Mouse (Mus musculus): Measurements from ENCODE around the gene Slc22a17. TPM values are rescaled to one million over a fixed set of nuclear protein-coding genes. Genes with fewer than 3 reads are reported as not detected.
A peak's percentile ranks its signal among the peaks of the same experiment; 100 is the strongest.
"Not testable (repeated sequence)": the region's sequence is repeated elsewhere in the genome, so short reads cannot be mapped to it uniquely, and the experiment has no call there.

Gene Slc22a17
- 10 to 100 TPM; 28.0 to 37.6 TPM for total RNA-seq (2021)
- long read RNA-seq, experiment 1, transcript Slc22a17-210 (10 exons, 2,340 nt): major isoform, 7 of 40 reads
- long read RNA-seq, experiment 1, partial matches to known transcripts: 14 of 40 reads
- long read RNA-seq, experiment 1, other reads (novel, unspliced or antisense): 17 of 40 reads
- long read RNA-seq, experiment 2, transcript Slc22a17-210 (10 exons, 2,340 nt): major isoform, 24 of 36 reads
- long read RNA-seq, experiment 2, partial matches to known transcripts: 5 of 36 reads
- long read RNA-seq, experiment 2, other reads (novel, unspliced or antisense): 4 of 36 reads

GRCm38 (mm10) chr14:54912886-54913285, at the start of gene Slc22a17:
Gene Slc22a17, minus strand, starts transcription at chr14:54913132.
- DNase-seq: peak; percentile 76 to 84

- DNase-seq: no peak
Measured at GRCm38 (mm10) chr14:54962714-54963113, 49.8 kb upstream of the Slc22a17 start.

- DNase-seq: no peak
Measured at GRCm38 (mm10) chr14:54961487-54961886, 48.6 kb upstream of the Slc22a17 start.

- DNase-seq: no peak
Measured at GRCm38 (mm10) chr14:54960769-54961168, 47.8 kb upstream of the Slc22a17 start.

- DNase-seq: not testable (repeated sequence)
Measured at GRCm38 (mm10) chr14:54959853-54960613, 47.1 kb upstream of the Slc22a17 start.

- DNase-seq: no peak
Measured at GRCm38 (mm10) chr14:54959197-54959596, 46.3 kb upstream of the Slc22a17 start.

GRCm38 (mm10) chr14:54958503-54958902, 45.6 kb upstream of the Slc22a17 start:
- DNase-seq: no peak

- no peak for DNase-seq
Measured at GRCm38 (mm10) chr14:54956533-54956932, 43.6 kb upstream of the Slc22a17 start.

GRCm38 (mm10) chr14:54955481-54955880, 42.5 kb upstream of the Slc22a17 start:
- DNase-seq: no peak

- DNase-seq: no peak
Measured at GRCm38 (mm10) chr14:54954474-54954873, 41.5 kb upstream of the Slc22a17 start.

GRCm38 (mm10) chr14:54953664-54954206, 40.8 kb upstream of the Slc22a17 start:
- no peak for DNase-seq

GRCm38 (mm10) chr14:54951587-54951986, 38.7 kb upstream of the Slc22a17 start:
- no peak for DNase-seq

GRCm38 (mm10) chr14:54950493-54950892, 37.6 kb upstream of the Slc22a17 start:
- DNase-seq: no peak

- DNase-seq: no peak
Measured at GRCm38 (mm10) chr14:54948781-54949180, 35.8 kb upstream of the Slc22a17 start.

GRCm38 (mm10) chr14:54947008-54947407, 34.1 kb upstream of the Slc22a17 start:
- not testable (repeated sequence) for DNase-seq

- no peak for DNase-seq
Measured at GRCm38 (mm10) chr14:54945975-54946704, 33.2 kb upstream of the Slc22a17 start.

GRCm38 (mm10) chr14:54944939-54945338, 32.0 kb upstream of the Slc22a17 start:
- DNase-seq: no peak

- no peak for DNase-seq
Measured at GRCm38 (mm10) chr14:54943971-54944370, 31.0 kb upstream of the Slc22a17 start.

GRCm38 (mm10) chr14:54942479-54942878, 29.5 kb upstream of the Slc22a17 start:
- DNase-seq: no peak

GRCm38 (mm10) chr14:54941024-54941978, 28.4 kb upstream of the Slc22a17 start:
- DNase-seq: no peak

- DNase-seq: no peak
Measured at GRCm38 (mm10) chr14:54940176-54940530, 27.2 kb upstream of the Slc22a17 start.
